Mouse (Mus musculus) C2C12 (cell line): ENCODE data around the gene Slc25a54.

Source experiments
- CEBPB ChIP-seq: IDR thresholded peaks from one replicate; pipeline ENCODE4 v1.6.1; 2011; ENCODE audit warnings: low read depth, mild to moderate bottlenecking, control low read depth, moderate library complexity
- CTCF ChIP-seq: IDR thresholded peaks from one replicate; pipeline ENCODE4 v1.5.1; 2011; ENCODE audit not compliant: control insufficient read depth, insufficient read depth, insufficient read length
- MAX ChIP-seq: IDR thresholded peaks from one replicate; pipeline ENCODE4 v1.6.1; 2011; ENCODE audit warnings: mild to moderate bottlenecking, control low read depth
- MYOD1 ChIP-seq: IDR thresholded peaks from one replicate; pipeline ENCODE4 v1.6.1; 2011; ENCODE audit warnings: low read depth; ENCODE audit not compliant: control insufficient read depth, insufficient read length
- USF1 ChIP-seq: IDR thresholded peaks from one replicate; pipeline ENCODE4 v1.6.1; 2011; ENCODE audit warnings: low read depth, mild to moderate bottlenecking, control low read depth, moderate library complexity

GRCm38 (mm10) chr3:109080169-109080568 is at the start of gene Slc25a54:
- TF ChIP-seq CTCF (no peak), MAX (no peak), USF1 (no peak), MYOD1 (no peak), CEBPB (no peak)
